Mouse (Mus musculus): ENCODE measurements around the gene Plod1.

DNA sequence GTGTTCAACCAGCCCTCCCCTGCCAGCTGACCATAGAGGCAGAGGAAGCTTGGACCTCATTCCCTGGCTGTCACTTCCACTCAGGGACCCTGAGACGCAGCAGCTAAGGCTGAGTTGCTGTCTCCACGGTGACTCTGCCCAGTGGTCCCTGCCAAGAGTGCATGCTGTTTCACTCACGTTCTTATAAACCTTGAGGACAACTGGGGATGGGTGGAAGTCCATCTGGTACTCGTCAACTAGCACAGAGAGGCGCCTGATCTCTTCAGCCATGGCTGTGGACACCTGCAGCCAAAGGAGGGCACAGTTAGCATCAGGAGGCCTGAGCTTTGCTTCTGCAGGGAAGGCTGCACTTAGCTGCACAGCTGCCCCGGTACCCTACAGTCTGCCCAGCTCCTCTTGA lies 53.5 kb downstream of the Plod1 start:
- TF ChIP-seq POLR2A (IDR thresholded peaks at IDR 0.05; ENCODE audit: borderline replicate concordance, insufficient read depth, low read length) (no peak), CTCF (IDR thresholded peaks at IDR 0.05; ENCODE audit: borderline replicate concordance, insufficient read depth, low read depth, low read length) (no peak)
